Mouse (Mus musculus) liver, embryonic 14.5 days (tissue): ENCODE results near the gene Dck. TPM values are rescaled to one million over a fixed set of nuclear protein-coding genes. Genes with fewer than 3 reads are reported as not detected.
A peak's percentile ranks its signal among the peaks of the same experiment; 100 is the strongest.

ENCODE experiments used
- ATAC-seq: fragments of 200-750 bp; cut with Nextera tagmentation; 2 replicates; pipeline ENCODE4 v1.8.0; 2017; ENCODE audit warnings: moderate number of reproducible peaks, mild to moderate bottlenecking, moderate library complexity; ENCODE audit not compliant: insufficient read depth
- DNase-seq, 3 experiments: peaks; one replicate each; pipeline ENCODE4 v3.0.0-alpha.2; 2012 to 2013; ENCODE audit warnings: low read depth in 3 of 3, low spot score in 3 of 3
- H3K27ac ChIP-seq: fragments of 300-500 bp; sonication (generic); 2 replicates; pipeline ENCODE4 v1.5.1; 2014; ENCODE audit warnings: moderate library complexity, mild to moderate bottlenecking, control low read depth, inconsistent platforms
- H3K27me3 ChIP-seq: fragments of 300-500 bp; sonication (generic); 2 replicates; pipeline ENCODE4 v1.6.1; 2014; ENCODE audit warnings: mild to moderate bottlenecking, low read length, moderate library complexity; ENCODE audit not compliant: control insufficient read depth, insufficient read depth
- H3K36me3 ChIP-seq: fragments of 300-500 bp; sonication (generic); replicated peaks from 2 replicates; pipeline ENCODE4 v1.6.1; 2014; ENCODE audit warnings: low read depth; ENCODE audit not compliant: control insufficient read depth, insufficient read depth
- H3K4me1 ChIP-seq, 2 experiments: fragments of 200-500 bp in 1 of 2; fragments of 300-500 bp in 1 of 2; sonication (generic) in 1 of 2; replicated peaks; 2 replicates each; pipeline ENCODE4 v1.6.1; 2012 to 2014; ENCODE audit warnings: antibody characterized with exemption in 1 of 2, inconsistent platforms in 1 of 2, low read length in 1 of 2; ENCODE audit not compliant: control insufficient read depth in 2 of 2, insufficient read depth in 2 of 2
- H3K4me2 ChIP-seq: fragments of 300-500 bp; sonication (generic); 2 replicates; pipeline ENCODE4 v1.6.1; 2014; ENCODE audit warnings: low read depth, mild to moderate bottlenecking, control low read depth, moderate library complexity
- H3K4me3 ChIP-seq, 2 experiments: fragments of 200-500 bp in 1 of 2; fragments of 300-500 bp in 1 of 2; sonication (generic) in 1 of 2; 2 replicates each; pipeline ENCODE4 v1.5.1; 2012 to 2014; ENCODE audit warnings: low read depth in 2 of 2, low read length in 2 of 2, mild to moderate bottlenecking in 2 of 2, control low read depth in 1 of 2, inconsistent platforms in 1 of 2, moderate library complexity in 1 of 2; ENCODE audit not compliant: insufficient read depth in 1 of 2
- H3K9ac ChIP-seq: fragments of 300-500 bp; sonication (generic); replicated peaks from 2 replicates; pipeline ENCODE4 v1.6.1; 2014; ENCODE audit warnings: mild to moderate bottlenecking, control low read depth, moderate library complexity
- H3K9me3 ChIP-seq: fragments of 300-500 bp; sonication (generic); 2 replicates; pipeline ENCODE4 v1.6.1; 2016; ENCODE audit warnings: low read length, mixed read lengths; ENCODE audit not compliant: control insufficient read depth
- CTCF ChIP-seq: IDR thresholded peaks from 2 replicates; pipeline ENCODE4 v1.5.1; 2016; ENCODE audit warnings: antibody characterized with exemption, low read depth, control low read depth
- EP300 ChIP-seq: IDR thresholded peaks from 2 replicates; pipeline ENCODE4 v1.6.1; 2016; ENCODE audit warnings: antibody characterized with exemption, low read depth
- WGBS: fragments of 180-500 bp; shearing (Covaris S2); extraction: QIAGEN DNeasy Blood & Tissue Kit; methylation state at CpG from one replicate; pipeline ENCODE4 v1.1.7; 2014; ENCODE audit not compliant: insufficient replicate concordance; 5-methylcytosine and 5-hydroxymethylcytosine counted together
- polyA plus RNA-seq, 2 experiments: library from polyadenylated mRNA; depleted of rRNA in 1 of 2; stranded (reverse) in 1 of 2; unstranded in 1 of 2; fragments of >200 nt; fragmentation: Nextera tagmentation in 1 of 2; extraction: Ambion mirVana in 1 of 2; gene quantifications; 2 replicates each; pipeline versions ENCODE4 v1.2.1 to v1.2.3; 2012 to 2014

Gene Dck
- polyA plus RNA-seq, 2 experiments, result 38.0 to 99.8 TPM

DNA sequence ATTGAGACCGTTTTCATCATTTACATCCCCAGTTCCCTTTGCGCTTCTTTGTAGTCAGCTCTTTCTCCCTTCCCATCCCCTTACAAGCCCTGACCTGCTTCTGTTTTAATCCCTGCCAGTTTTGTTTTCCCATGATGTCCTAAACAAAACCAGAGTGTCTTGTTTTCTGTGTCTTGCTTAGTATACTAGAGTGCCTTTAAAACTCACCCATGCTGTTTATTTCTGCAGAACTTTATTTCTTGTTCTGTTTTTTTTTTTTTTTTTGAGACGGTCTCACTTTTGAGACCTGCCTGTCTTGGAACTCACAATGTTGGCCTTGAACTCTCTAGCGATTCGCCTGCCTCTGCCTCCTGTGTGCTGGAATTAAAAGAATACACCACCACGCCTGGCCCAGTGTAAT, 791 bp downstream of the Dck start:
- TF ChIP-seq CTCF, result no peak
- TF ChIP-seq EP300, result no peak
- H3K36me3 ChIP-seq, result peaks cover 21% of the 10 kb centered on the region
- ATAC-seq, result no peak
- H3K4me3 ChIP-seq, result peak overlapping the region; percentile 78 to 97
- H3K4me1 ChIP-seq, result peaks cover 30 to 33% of the 10 kb centered on the region in 2 experiments
- H3K27ac ChIP-seq, result peak overlapping the region; percentile 90
- H3K27me3 ChIP-seq, result no peaks in the 10 kb centered on the region
- peak overlapping the region; percentile 91 for H3K4me2 ChIP-seq
- no peaks in the 10 kb centered on the region for H3K9me3 ChIP-seq
- peak overlapping the region; percentile 97 for H3K9ac ChIP-seq
- WGBS, result 4% methylated on average over 6 of the region's 6 CpGs
- DNase-seq, result peak in 1 of 3 experiments; percentile 4

GRCm38 (mm10) chr5:88766121-88766520, 1.3 kb downstream of the Dck start:
- Histone ChIP-seq H3K36me3 (peaks cover 25% of the 10 kb centered on the region), H3K4me3 (peak overlapping the region; percentile 78 to 97), H3K4me1 (peaks cover 30 to 33% of the 10 kb centered on the region in 2 experiments), H3K27ac (peak overlapping the region; percentile 90), H3K27me3 (no peaks in the 10 kb centered on the region), H3K4me2 (peak overlapping the region; percentile 91), H3K9ac (peak overlapping the region; percentile 97), H3K9me3 (no peaks in the 10 kb centered on the region)
- WGBS, result 33% methylated on average over 6 of the region's 6 CpGs
- DNase-seq (peak in 1 of 3 experiments; percentile 11), ATAC-seq (no peak)
- no peak for TF ChIP-seq EP300
- no peak for TF ChIP-seq CTCF

- H3K4me3 ChIP-seq, result peak overlapping the region; percentile 78 to 97
- peak in 2 of 3 experiments; percentile 27 to 46 for DNase-seq
- peaks cover 31% of the 10 kb centered on the region for H3K36me3 ChIP-seq
- peak overlapping the region; percentile 91 for H3K4me2 ChIP-seq
- no peak for ATAC-seq
- 45% methylated on average over 5 of the region's 5 CpGs for WGBS
- peak overlapping the region; percentile 97 for H3K9ac ChIP-seq
- no peaks in the 10 kb centered on the region for H3K9me3 ChIP-seq
- no peak for TF ChIP-seq EP300
- no peak for TF ChIP-seq CTCF
- peaks cover 30 to 33% of the 10 kb centered on the region in 2 experiments for H3K4me1 ChIP-seq
- no peaks in the 10 kb centered on the region for H3K27me3 ChIP-seq
- peak overlapping the region; percentile 90 for H3K27ac ChIP-seq
Observed at GRCm38 (mm10) chr5:88766863-88767262, 2.1 kb downstream of the Dck start.

GRCm38 (mm10) chr5:88768201-88768600, 3.4 kb downstream of the Dck start:
- 18% methylated on average over 6 of the region's 6 CpGs for WGBS
- H3K4me2 ChIP-seq, result peak overlapping the region; percentile 91
- peaks cover 30 to 33% of the 10 kb centered on the region in 2 experiments for H3K4me1 ChIP-seq
- peak; percentile 60 to 70 (median 64) for DNase-seq
- peak overlapping the region; percentile 97 for H3K9ac ChIP-seq
- H3K27me3 ChIP-seq, result no peaks in the 10 kb centered on the region
- peak overlapping the region; percentile 78 to 97 for H3K4me3 ChIP-seq
- peaks cover 41% of the 10 kb centered on the region for H3K36me3 ChIP-seq
- peak; percentile 19 for ATAC-seq
- H3K9me3 ChIP-seq, result no peaks in the 10 kb centered on the region
- TF ChIP-seq EP300, result peak; percentile 61
- peak; percentile 25; the same call in 1 of the 2 replicates for TF ChIP-seq CTCF
- H3K27ac ChIP-seq, result peak overlapping the region; percentile 90

- no peaks in the 10 kb centered on the region for H3K9me3 ChIP-seq
- peaks cover 64% of the 10 kb centered on the region for H3K36me3 ChIP-seq
- H3K9ac ChIP-seq, result no peak overlapping the region
- no peaks in the 10 kb centered on the region for H3K4me1 ChIP-seq
- no peaks in the 10 kb centered on the region for H3K27me3 ChIP-seq
- H3K4me2 ChIP-seq, result no peak overlapping the region
- H3K27ac ChIP-seq, result no peak overlapping the region
- ATAC-seq (no peak), DNase-seq (no peak)
- 66% methylated on average over 7 of the region's 7 CpGs for WGBS
- H3K4me3 ChIP-seq, result no peak overlapping the region
- TF ChIP-seq EP300 (no peak), CTCF (no peak)
Observed at GRCm38 (mm10) chr5:88782072-88782765, 17.4 kb downstream of the Dck start.
